Mouse (Mus musculus): ENCODE results near the gene Hoxa4.

DNA sequence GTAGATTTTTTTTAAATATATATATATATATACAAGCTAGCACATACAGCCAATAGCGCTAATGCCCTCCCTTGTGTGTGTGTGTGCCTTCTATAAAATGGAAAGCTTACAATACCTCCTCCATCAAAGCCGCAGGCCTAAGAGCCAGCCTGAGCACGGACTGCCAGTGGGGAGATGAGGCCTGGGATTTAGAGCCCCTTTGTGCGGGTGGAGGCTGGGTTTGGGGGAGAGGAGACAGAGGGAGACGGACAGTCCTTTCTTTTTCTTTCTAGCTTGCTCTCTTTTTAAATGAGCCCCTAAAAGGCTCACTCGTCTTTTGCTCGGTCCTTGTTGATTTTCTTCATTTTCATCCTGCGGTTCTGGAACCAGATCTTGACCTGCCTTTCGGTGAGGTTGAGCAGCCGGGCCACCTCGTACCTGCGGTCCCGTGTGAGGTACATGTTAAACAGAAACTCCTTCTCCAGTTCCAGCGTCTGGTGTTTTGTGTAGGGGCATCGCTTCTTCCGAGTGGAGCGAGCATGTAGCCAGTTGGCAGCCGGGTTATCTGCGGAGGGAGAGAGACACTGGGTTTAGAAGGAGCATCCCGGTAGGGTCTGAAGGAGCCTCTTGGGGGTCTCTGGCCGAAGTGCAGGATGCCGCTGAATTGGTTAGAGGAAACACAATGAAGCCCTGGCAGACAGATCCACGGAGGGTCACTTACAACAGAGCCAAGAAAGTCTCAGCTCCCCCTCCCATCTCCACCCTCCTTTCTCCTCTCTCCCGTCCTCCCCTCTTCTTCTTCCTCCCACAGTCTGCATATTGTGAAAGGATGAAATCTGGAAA lies 32.6 kb upstream of the Hoxa4 start:
- TF ChIP-seq CTCF (IDR thresholded peaks at IDR 0.05; ENCODE audit: insufficient read depth, low read depth, low read length) (no peak), POLR2A (IDR thresholded peaks at IDR 0.05; ENCODE audit: insufficient read depth, low read depth, low read length) (no peak)

Measured in olfactory bulb, adult 2 months (tissue).